Mouse (Mus musculus): ENCODE results near the gene Gabrb1.

GRCm38 (mm10) chr5:71842241-71842640, 184.3 kb downstream of the Gabrb1 start:
- TF ChIP-seq CTCF (IDR thresholded peaks at IDR 0.05; ENCODE audit: low read depth, low read length) = no peak
- no peak for TF ChIP-seq TAL1 (conservative IDR thresholded peaks at IDR 0.05; ENCODE audit: low read depth, low read length)
- no peak for TF ChIP-seq GATA1 (IDR thresholded peaks at IDR 0.05; ENCODE audit: borderline replicate concordance, low read length)
- no peak for TF ChIP-seq GATA2 (IDR thresholded peaks at IDR 0.05; ENCODE audit: borderline replicate concordance, low read depth, low read length)

All from G1E (cell line).